Mouse (Mus musculus): ENCODE data around the gene Tmem177.

DNA sequence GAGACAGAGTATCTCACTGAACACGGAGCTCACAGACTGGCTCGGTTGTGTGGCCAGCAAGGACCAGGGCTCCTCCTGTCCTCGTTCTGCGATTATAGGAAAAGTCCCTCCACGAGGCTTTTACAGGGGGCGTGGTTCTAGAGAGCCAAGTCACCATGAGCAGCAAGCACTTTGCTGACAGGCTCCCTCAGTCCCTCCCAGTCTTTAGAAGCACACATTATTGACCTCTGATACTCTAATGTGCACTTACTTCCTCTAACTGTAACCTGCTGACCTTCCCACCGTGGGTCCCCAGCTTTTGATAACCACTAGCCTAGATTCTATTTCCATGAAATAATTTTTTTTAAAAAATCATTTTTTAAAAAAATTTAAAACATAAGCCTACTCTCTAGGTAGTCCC lies 46.9 kb upstream of the Tmem177 start:
- TF ChIP-seq ZNF384 (IDR thresholded peaks at IDR 0.05; ENCODE audit: low read depth, low read length), result no peak
- no peak for TF ChIP-seq CTCF (conservative IDR thresholded peaks at IDR 0.05 in 1 of 2, IDR thresholded peaks at IDR 0.05 in 1 of 2; ENCODE audit: low read depth in 2 of 2, low read length in 2 of 2)

All from CH12.LX (cell line).